Mouse (Mus musculus) MEL (cell line): ENCODE data around the gene Rbfox2.

Experiments used
- CTCF ChIP-seq, 3 experiments: IDR thresholded peaks in 2 of 3; conservative IDR thresholded peaks in 1 of 3; 2 replicates each; pipeline ENCODE4 v1.5.1; 2011 to 2012; ENCODE audit warnings: low read length in 3 of 3, low read depth in 2 of 3, mild to moderate bottlenecking in 2 of 3, improper control_type of control experiment in 1 of 3, inconsistent platforms in 1 of 3, mixed read lengths in 1 of 3, moderate library complexity in 1 of 3; ENCODE audit not compliant: control insufficient read depth in 1 of 3, insufficient read depth in 1 of 3, poor library complexity in 1 of 3, severe bottlenecking in 1 of 3
- SMC3 ChIP-seq: IDR thresholded peaks from 2 replicates; pipeline ENCODE4 v1.6.1; 2011; ENCODE audit warnings: low read depth, low read length, improper control_type of control experiment

GRCm38 (mm10) chr15:77234296-77234695, 72.5 kb downstream of the Rbfox2 start:
- no peak for TF ChIP-seq CTCF (IDR thresholded peaks at IDR 0.05 in 2 of 3, conservative IDR thresholded peaks at IDR 0.05 in 1 of 3; ENCODE audit: control insufficient read depth in 1 of 3, insufficient read depth in 1 of 3, low read depth in 2 of 3, low read length in 3 of 3, poor library complexity in 1 of 3, severe bottlenecking in 1 of 3)
- TF ChIP-seq SMC3, result no peak
